Mouse (Mus musculus): ENCODE measurements around the gene Akap8.

The Akap8 gene

DNA sequence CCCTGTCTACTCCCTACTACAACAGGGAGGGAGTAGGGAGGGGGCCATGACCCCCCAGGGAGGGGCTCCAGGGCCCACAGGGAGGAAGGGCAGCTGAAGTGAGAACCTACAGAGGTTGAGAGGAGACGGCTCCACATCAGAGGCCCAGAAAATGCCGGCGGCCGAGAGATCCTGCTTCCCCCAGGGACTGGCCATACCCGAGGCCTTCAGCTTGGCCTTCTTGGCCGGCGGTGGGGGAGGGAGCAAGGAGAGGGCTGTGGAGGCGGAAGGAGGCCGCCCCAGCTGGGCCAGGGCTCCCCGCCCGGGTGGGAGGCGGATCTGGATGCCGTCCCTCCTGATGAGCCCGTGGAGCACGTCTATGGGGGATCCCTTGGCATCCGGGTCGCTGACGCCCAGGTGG, 38.9 kb upstream of the Akap8 start:
- no peaks in the 10 kb centered on the region for H3K9me3 ChIP-seq (ENCODE audit: low read length)
- H3K4me3 ChIP-seq (replicated peaks; ENCODE audit: low read length), result peak overlapping the region; percentile 46
- no peaks in the 10 kb centered on the region for H3K27me3 ChIP-seq (ENCODE audit: insufficient read depth, low read length)
- H3K4me1 ChIP-seq (replicated peaks; ENCODE audit: low read depth, low read length), result peaks cover 86% of the 10 kb centered on the region
- no peak for TF ChIP-seq POU5F1 (IDR thresholded peaks at IDR 0.05; ENCODE audit: borderline replicate concordance, low read length)
- peaks cover 81% of the 10 kb centered on the region for H3K36me3 ChIP-seq (ENCODE audit: insufficient read depth, low read length)

DNA sequence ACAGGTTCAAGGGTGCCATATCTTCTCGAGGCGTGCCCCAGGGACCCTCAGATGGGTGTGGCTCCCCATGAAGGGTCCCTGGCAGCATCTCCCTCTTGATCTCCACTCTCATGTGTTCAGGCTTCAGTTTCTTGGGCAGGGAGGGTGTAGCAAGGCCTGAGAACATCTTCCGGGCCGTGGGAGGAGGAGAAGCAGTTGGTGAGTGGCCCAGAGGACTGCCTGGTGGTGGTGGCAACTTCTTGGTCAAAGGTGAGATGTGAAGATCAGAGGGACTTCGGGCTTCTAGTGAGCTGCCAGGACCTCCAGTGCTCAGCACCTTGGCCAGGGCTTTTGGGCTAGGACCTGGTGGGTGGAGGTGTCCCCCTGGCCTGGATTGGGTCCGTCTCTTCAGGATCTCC, 37.9 kb upstream of the Akap8 start:
- no peak overlapping the region for H3K4me3 ChIP-seq (replicated peaks; ENCODE audit: low read length)
- no peaks in the 10 kb centered on the region for H3K27me3 ChIP-seq (ENCODE audit: insufficient read depth, low read length)
- no peaks in the 10 kb centered on the region for H3K9me3 ChIP-seq (ENCODE audit: low read length)
- TF ChIP-seq NANOG (IDR thresholded peaks at IDR 0.05; ENCODE audit: borderline replicate concordance, low read length), result no peak
- no peak for TF ChIP-seq POU5F1 (IDR thresholded peaks at IDR 0.05; ENCODE audit: borderline replicate concordance, low read length)
- TF ChIP-seq CTCF (conservative IDR thresholded peaks at IDR 0.05; ENCODE audit: low read length), result no peak; the same call in 1 of the 2 replicates
- peaks cover 91% of the 10 kb centered on the region for H3K36me3 ChIP-seq (ENCODE audit: insufficient read depth, low read length)
- H3K4me1 ChIP-seq (replicated peaks; ENCODE audit: low read depth, low read length), result peaks cover 91% of the 10 kb centered on the region

DNA sequence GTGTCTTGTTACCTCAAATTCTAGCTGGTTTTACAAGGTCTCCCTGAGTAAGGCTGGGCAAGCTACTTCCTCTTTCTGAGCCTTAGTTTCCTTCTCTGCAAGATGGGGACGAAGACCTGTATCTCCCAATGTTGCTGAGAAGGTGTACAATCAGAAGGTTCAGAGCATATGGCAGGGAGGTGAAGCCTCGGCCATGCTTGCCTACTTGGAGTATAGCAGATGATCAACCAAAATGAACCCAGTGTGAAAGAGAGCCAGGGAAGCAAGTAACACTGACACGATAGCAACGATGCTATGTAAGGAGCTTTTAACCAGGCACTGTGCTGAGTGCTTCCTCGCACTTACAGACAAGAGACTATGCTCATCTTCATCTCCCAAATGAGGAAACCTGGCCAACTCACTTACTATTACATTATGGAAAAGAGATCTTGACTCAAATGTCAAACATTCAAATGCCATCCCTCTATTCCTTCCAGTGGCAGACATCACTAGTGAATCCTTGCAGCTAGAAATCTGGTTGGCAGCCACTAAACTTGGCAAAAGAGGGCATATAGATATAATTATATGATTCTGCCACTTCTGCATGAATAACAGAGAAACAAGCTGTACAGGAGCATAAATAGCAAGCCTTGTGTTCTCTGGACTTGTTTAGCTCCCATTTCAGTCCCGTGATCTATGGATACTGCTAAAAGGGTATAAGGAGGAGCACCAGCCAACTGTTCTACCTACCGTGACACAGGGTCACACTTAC, 37.3 kb upstream of the Akap8 start:
- no peaks in the 10 kb centered on the region for H3K27me3 ChIP-seq (ENCODE audit: insufficient read depth, low read length)
- H3K9me3 ChIP-seq (ENCODE audit: low read length), result no peaks in the 10 kb centered on the region
- H3K36me3 ChIP-seq (ENCODE audit: insufficient read depth, low read length), result peaks cover 97% of the 10 kb centered on the region
- H3K4me1 ChIP-seq (replicated peaks; ENCODE audit: low read depth, low read length), result peaks cover 93% of the 10 kb centered on the region
- TF ChIP-seq NANOG (IDR thresholded peaks at IDR 0.05; ENCODE audit: borderline replicate concordance, low read length) (no peak), POU5F1 (IDR thresholded peaks at IDR 0.05; ENCODE audit: borderline replicate concordance, low read length) (no peak), CTCF (conservative IDR thresholded peaks at IDR 0.05; ENCODE audit: low read length) (no peak)
- no peak overlapping the region for H3K4me3 ChIP-seq (replicated peaks; ENCODE audit: low read length)

DNA sequence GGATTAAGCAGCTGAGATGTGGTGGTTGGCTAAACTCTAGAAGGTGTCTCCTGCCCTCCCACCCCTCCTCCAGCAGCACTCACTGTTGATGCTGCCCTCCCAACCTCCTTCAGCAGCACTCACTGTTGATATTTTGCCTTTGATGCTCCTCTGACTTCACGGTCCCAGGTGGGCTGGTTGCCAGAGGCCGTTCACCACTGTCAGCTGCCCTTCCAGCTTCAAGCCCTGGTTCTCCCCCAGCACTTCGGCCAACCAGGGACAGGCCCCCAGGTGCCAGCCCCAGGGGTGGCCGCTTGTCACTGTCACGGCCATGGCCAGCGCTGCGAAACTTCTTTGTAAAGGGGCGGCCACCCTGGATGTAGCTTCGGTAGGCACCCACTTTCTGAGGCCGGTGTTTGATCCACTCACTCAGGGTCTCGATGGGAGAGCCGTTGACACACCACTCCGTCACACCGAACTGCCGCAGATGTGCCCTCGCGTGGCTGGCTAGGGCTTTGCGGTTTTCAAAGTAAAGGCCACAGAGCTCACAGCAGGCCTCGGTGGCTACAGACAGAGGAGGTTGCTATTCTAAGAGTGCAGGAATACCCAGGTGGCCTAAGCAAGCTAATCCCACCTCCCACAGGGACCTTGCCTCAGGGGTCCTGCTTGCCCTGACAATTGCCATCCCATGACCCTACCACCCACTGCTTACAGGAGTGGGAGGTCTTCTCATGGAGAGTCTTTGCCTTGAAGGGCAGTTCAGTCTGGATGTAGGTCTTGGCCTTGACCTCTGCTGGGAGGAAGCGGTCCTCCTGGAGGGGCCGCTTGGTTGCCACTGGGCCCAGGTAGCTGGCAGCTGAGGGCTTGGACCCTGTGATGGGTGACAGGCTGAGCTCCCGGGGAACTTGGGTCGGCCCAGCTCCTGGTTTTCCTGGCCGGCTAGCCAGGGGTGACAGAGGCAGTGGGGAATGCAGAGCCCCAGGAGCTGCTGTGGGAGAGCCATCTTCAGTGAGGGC, 36.0 kb upstream of the Akap8 start:
- H3K4me1 ChIP-seq (replicated peaks; ENCODE audit: low read depth, low read length), result peaks cover 96% of the 10 kb centered on the region
- H3K27me3 ChIP-seq (ENCODE audit: insufficient read depth, low read length), result no peaks in the 10 kb centered on the region
- no peaks in the 10 kb centered on the region for H3K9me3 ChIP-seq (ENCODE audit: low read length)
- peaks cover 89% of the 10 kb centered on the region for H3K36me3 ChIP-seq (ENCODE audit: insufficient read depth, low read length)
- peak overlapping the region; percentile 41 for H3K4me3 ChIP-seq (replicated peaks; ENCODE audit: low read length)
- no peak for TF ChIP-seq CTCF (conservative IDR thresholded peaks at IDR 0.05; ENCODE audit: low read length)
- TF ChIP-seq POU5F1 (IDR thresholded peaks at IDR 0.05; ENCODE audit: borderline replicate concordance, low read length), result no peak
- TF ChIP-seq NANOG (IDR thresholded peaks at IDR 0.05; ENCODE audit: borderline replicate concordance, low read length), result no peak

DNA sequence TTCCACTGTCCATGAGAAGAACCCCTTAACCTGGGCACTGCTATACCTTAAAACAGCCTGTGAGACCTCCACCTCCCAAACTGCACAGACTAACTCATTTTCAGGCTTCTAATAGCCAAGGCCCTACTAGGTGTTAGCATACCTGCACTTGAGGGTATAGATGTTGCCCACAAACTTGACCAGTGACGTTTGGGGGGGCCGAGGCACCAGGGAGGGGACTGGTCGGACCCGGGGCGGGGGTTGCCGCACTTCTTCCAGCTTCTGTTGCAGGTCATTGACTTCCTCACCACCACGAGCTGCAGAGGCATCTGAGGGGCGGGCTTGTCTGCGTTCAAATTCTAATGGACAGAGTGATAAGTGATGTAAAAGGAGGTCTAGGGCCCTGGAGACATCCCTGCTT, 35.2 kb upstream of the Akap8 start:
- H3K36me3 ChIP-seq (ENCODE audit: insufficient read depth, low read length), result peaks cover 81% of the 10 kb centered on the region
- peaks cover 96% of the 10 kb centered on the region for H3K4me1 ChIP-seq (replicated peaks; ENCODE audit: low read depth, low read length)
- no peaks in the 10 kb centered on the region for H3K9me3 ChIP-seq (ENCODE audit: low read length)
- no peak overlapping the region for H3K4me3 ChIP-seq (replicated peaks; ENCODE audit: low read length)
- TF ChIP-seq CTCF (conservative IDR thresholded peaks at IDR 0.05; ENCODE audit: low read length) (no peak), NANOG (IDR thresholded peaks at IDR 0.05; ENCODE audit: borderline replicate concordance, low read length) (no peak), POU5F1 (IDR thresholded peaks at IDR 0.05; ENCODE audit: borderline replicate concordance, low read length) (no peak)
- H3K27me3 ChIP-seq (ENCODE audit: insufficient read depth, low read length), result no peaks in the 10 kb centered on the region

DNA sequence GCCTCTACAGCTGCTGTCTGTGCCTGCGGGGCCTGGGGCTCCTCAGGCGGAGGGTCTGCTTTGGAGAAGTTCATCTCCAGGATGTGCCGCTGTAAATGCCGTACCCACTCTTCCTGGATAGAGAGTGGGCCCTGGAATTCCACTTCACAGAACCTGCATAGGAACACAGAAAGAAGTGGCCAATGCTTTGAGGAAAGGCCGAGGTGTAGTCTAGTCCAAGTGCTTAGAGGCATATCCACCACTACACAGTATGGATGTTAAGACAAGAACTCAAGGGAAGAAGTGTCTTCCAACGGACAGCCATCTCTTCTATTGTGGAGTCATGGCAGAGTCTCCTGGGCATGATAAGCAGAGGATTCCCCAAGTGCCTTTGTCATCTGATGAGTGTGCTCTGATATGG, 34.0 kb upstream of the Akap8 start:
- no peak overlapping the region for H3K4me3 ChIP-seq (replicated peaks; ENCODE audit: low read length)
- no peaks in the 10 kb centered on the region for H3K9me3 ChIP-seq (ENCODE audit: low read length)
- TF ChIP-seq CTCF (conservative IDR thresholded peaks at IDR 0.05; ENCODE audit: low read length), result no peak
- no peak for TF ChIP-seq POU5F1 (IDR thresholded peaks at IDR 0.05; ENCODE audit: borderline replicate concordance, low read length)
- no peak for TF ChIP-seq NANOG (IDR thresholded peaks at IDR 0.05; ENCODE audit: borderline replicate concordance, low read length)
- peaks cover 88% of the 10 kb centered on the region for H3K4me1 ChIP-seq (replicated peaks; ENCODE audit: low read depth, low read length)
- H3K36me3 ChIP-seq (ENCODE audit: insufficient read depth, low read length), result peaks cover 69% of the 10 kb centered on the region
- H3K27me3 ChIP-seq (ENCODE audit: insufficient read depth, low read length), result no peaks in the 10 kb centered on the region

DNA sequence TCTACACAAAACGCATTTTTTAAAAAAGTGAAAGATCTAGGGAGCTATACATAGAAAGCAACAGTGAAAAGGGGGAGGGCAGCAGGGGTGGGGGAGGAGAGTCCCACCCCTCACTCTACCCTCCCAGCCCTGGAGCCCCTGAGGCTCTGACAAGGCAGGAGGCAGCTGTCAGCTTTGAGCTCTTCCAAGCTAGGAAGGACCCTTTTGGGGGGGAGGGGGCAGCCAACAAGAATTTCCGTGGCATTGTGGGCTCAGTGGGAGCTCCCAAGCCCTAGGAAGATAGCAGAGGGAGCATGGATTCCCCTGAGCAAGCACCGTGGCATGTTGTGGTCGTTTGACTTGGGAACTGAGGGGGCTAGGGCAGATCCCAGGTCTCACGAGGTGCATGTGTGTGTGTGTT, 33.2 kb upstream of the Akap8 start:
- TF ChIP-seq CTCF (conservative IDR thresholded peaks at IDR 0.05; ENCODE audit: low read length), result no peak
- TF ChIP-seq POU5F1 (IDR thresholded peaks at IDR 0.05; ENCODE audit: borderline replicate concordance, low read length), result no peak
- TF ChIP-seq NANOG (IDR thresholded peaks at IDR 0.05; ENCODE audit: borderline replicate concordance, low read length), result no peak
- H3K4me1 ChIP-seq (replicated peaks; ENCODE audit: low read depth, low read length), result peaks cover 86% of the 10 kb centered on the region
- no peaks in the 10 kb centered on the region for H3K9me3 ChIP-seq (ENCODE audit: low read length)
- H3K27me3 ChIP-seq (ENCODE audit: insufficient read depth, low read length), result no peaks in the 10 kb centered on the region
- H3K36me3 ChIP-seq (ENCODE audit: insufficient read depth, low read length), result peaks cover 61% of the 10 kb centered on the region
- H3K4me3 ChIP-seq (replicated peaks; ENCODE audit: low read length), result 0 out of 2 replicates have a peak overlapping the region, but pooled peaks have one; percentile 26

DNA sequence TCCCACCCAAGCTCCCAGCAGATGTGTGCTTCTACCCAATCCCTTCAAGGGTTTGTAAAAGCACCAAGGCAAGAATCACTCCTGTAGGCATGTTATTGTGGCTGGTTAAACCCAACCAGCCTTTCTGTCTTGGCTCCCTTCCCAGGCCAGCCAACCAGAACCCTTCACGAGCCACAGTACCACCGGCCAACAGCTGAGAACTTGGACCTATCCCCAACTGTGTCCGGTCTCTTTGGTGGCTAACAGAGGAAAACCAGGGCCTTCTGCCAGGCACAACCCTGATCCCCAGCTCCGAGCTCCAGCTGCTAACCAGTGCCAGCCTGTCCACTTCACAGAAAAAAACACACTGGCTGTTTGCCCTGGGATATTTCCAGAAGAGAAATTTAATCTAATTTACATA, 32.7 kb upstream of the Akap8 start:
- Histone ChIP-seq H3K4me1 (replicated peaks; ENCODE audit: low read depth, low read length) (peaks cover 86% of the 10 kb centered on the region), H3K4me3 (replicated peaks; ENCODE audit: low read length) (no peak overlapping the region), H3K27me3 (ENCODE audit: insufficient read depth, low read length) (no peaks in the 10 kb centered on the region), H3K9me3 (ENCODE audit: low read length) (no peaks in the 10 kb centered on the region), H3K36me3 (ENCODE audit: insufficient read depth, low read length) (peaks cover 56% of the 10 kb centered on the region)
- TF ChIP-seq CTCF (conservative IDR thresholded peaks at IDR 0.05; ENCODE audit: low read length) (no peak), NANOG (IDR thresholded peaks at IDR 0.05; ENCODE audit: borderline replicate concordance, low read length) (no peak), POU5F1 (IDR thresholded peaks at IDR 0.05; ENCODE audit: borderline replicate concordance, low read length) (no peak)

Data from E14TG2a.4 (cell line).